Mouse (Mus musculus) lung, adult 2 months (tissue): ENCODE results near the gene Mafg.

Source experiments
- CTCF ChIP-seq: fragments of 200-500 bp; IDR thresholded peaks from 2 replicates; pipeline ENCODE4 v1.5.1; 2011; ENCODE audit warnings: mild to moderate bottlenecking, low read length, control low read depth; ENCODE audit not compliant: insufficient read depth
- POLR2A ChIP-seq: fragments of 200-500 bp; IDR thresholded peaks from 2 replicates; pipeline ENCODE4 v1.6.1; 2011; ENCODE audit warnings: low read depth, mild to moderate bottlenecking, control low read depth, low read length, borderline replicate concordance; ENCODE audit errors: extremely low read depth

- TF ChIP-seq CTCF: no peak
- TF ChIP-seq POLR2A: no peak
Observed at GRCm38 (mm10) chr11:120577211-120578023, 56.0 kb downstream of the Mafg start.
